24 mouse cellular contexts compared by ENCODE assay signal in genomic region chr2:118562015-118562414, GRCm38 (mm10). TPM values are rescaled to one million over a fixed set of nuclear protein-coding genes. Genes with fewer than 3 reads are reported as not detected.
DNase-seq lines count a peak whose midpoint lies in the region; ATAC-seq and TF ChIP-seq lines count a peak whose summit lies in the region.
"Had no signal": no experiment of that assay in that cellular context is flagged by ENCODE, and none has a peak within 500 bp of the region (broad histone marks: within the 10 kb centered on the region; RNA-seq: fewer than 3 reads in every experiment).

No protein-coding gene starts in this region.

- no peak overlapping the region for H3K4me3 ChIP-seq in spleen, adult 2 months (ENCODE audit: extremely low read depth, insufficient read depth, insufficient read length)
- H3K4me3 ChIP-seq in bone marrow, adult 2 months (replicated peaks; ENCODE audit: control insufficient read depth, low read depth, low read length), result no peak overlapping the region
- H3K4me3 ChIP-seq: embryonic facial prominence, embryonic 13.5 days; left cerebral cortex, adult 2 months; lung, embryonic 15.5 days; neural tube, embryonic 15.5 days had no signal

- peaks cover 12% of the 10 kb centered on the region for H3K4me1 ChIP-seq in spleen, adult 2 months (ENCODE audit: control insufficient read depth, insufficient read depth, insufficient read length)
- H3K4me1 ChIP-seq in bone marrow, adult 2 months (ENCODE audit: control insufficient read depth, insufficient read depth, low read length), result peaks cover 3% of the 10 kb centered on the region
- H3K4me1 ChIP-seq: embryonic facial prominence, embryonic 13.5 days; lung, embryonic 15.5 days; neural tube, embryonic 15.5 days had no signal

- DNase-seq in spleen, adult 2 months (ENCODE audit: low read depth in 1 of 2, low spot score in 2 of 2), result peak in 1 of 2 experiments; percentile 46
- DNase-seq in spleen, adult 12 weeks (ENCODE audit: low spot score), result no peak
- DNase-seq in kidney, adult 8-10 months, result no peak
- DNase-seq: adrenal gland, postnatal 25 days; cerebellum, adult 2 months; cerebellum, postnatal 36 days; embryo, embryonic 11 days; heart, postnatal 4 days; kidney, adult 18-20 months; lung, postnatal 4 days had no signal

- peak overlapping the region; percentile 72 for H3K27ac ChIP-seq in spleen, adult 2 months (ENCODE audit: insufficient read depth, low read length)
- peak overlapping the region; percentile 82 for H3K27ac ChIP-seq in bone marrow, adult 2 months (ENCODE audit: control insufficient read depth, insufficient read depth, low read depth, low read length, poor library complexity)
- H3K27ac ChIP-seq: embryonic facial prominence, embryonic 13.5 days; hindbrain, embryonic 14.5 days; kidney, postnatal 0 days; left cerebral cortex, adult 2 months; liver, embryonic 14.5 days; lung, embryonic 15.5 days; neural tube, embryonic 15.5 days; stomach, postnatal 0 days had no signal

- WGBS in spleen, adult 2 months, result 66% methylated on average over 4 of the region's 4 CpGs
- 65% methylated on average over 4 of the region's 4 CpGs for WGBS in bone marrow, adult 2 months

- H3K36me3 ChIP-seq in spleen, adult 2 months (ENCODE audit: control insufficient read depth, insufficient read depth, low read length), result no peaks in the 10 kb centered on the region; the same call in 1 of the 2 replicates
- H3K36me3 ChIP-seq: lung, embryonic 15.5 days; neural tube, embryonic 15.5 days had no signal

- TF ChIP-seq CTCF in spleen, adult 2 months (IDR thresholded peaks at IDR 0.05; ENCODE audit: extremely low read depth, insufficient read depth, insufficient read length, insufficient replicate concordance), result no peak
- no peak for TF ChIP-seq CTCF in bone marrow, adult 2 months (IDR thresholded peaks at IDR 0.05; ENCODE audit: control insufficient read depth, insufficient read depth, low read length)

- ATAC-seq in megakaryocyte, adult 5-6 weeks (ENCODE audit: poor library complexity, severe bottlenecking), result peak; percentile 35
- no peak for ATAC-seq in cerebellum, adult (ENCODE audit: insufficient number of reproducible peaks, low FRiP score, low TSS enrichment)
- no peak for ATAC-seq in erythroblast, adult 5-6 weeks (replicated peaks; ENCODE audit: low FRiP score, poor library complexity, severe bottlenecking)
- ATAC-seq: forebrain, embryonic 14.5 days; inflammation-experienced regulatory T-cells, adult 6 months had no signal

- no peaks in the 10 kb centered on the region for H3K27me3 ChIP-seq in spleen, adult 2 months (ENCODE audit: control insufficient read depth, insufficient read depth, low read length)
- H3K27me3 ChIP-seq: embryonic facial prominence, embryonic 13.5 days; lung, embryonic 15.5 days; neural tube, embryonic 15.5 days had no signal

- TF ChIP-seq POLR2A in spleen, adult 2 months (IDR thresholded peaks at IDR 0.05; ENCODE audit: low read depth, low read length), result no peak
- no peak for TF ChIP-seq POLR2A in bone marrow, adult 2 months (IDR thresholded peaks at IDR 0.05; ENCODE audit: borderline replicate concordance, control insufficient read depth, low read depth, low read length)

RNA-seq across cellular contexts. Expression of gene Bmf, which starts 12.5 kb away (rescaled TPM):
- polyA plus RNA-seq in spleen, adult 2 months (2012; rRNA removed), result 24.8 and 32.4 TPM in 2 replicates
- 7.3 and 8.8 TPM in 2 replicates for polyA plus RNA-seq in bone marrow, adult 2 months (2011; ENCODE audit: insufficient read depth, insufficient read length, low replicate concordance, missing spikeins)
- total RNA-seq in megakaryocyte, adult 5-6 weeks (2015), result 8.8 and 12.4 TPM in 2 replicates
- 9.7 and 11.5 TPM in 2 replicates for total RNA-seq in megakaryocyte, adult 5-6 weeks (2017)
- 2.1 and 12.7 TPM in 2 replicates for total RNA-seq in erythroblast, adult 5-6 weeks (2015; ENCODE audit: low replicate concordance)
- 1.4 and 3.2 TPM in 2 replicates for total RNA-seq in erythroblast, adult 5-6 weeks (2017; ENCODE audit: low replicate concordance)

RNA-seq across cellular contexts. Expression of gene Bub1b, which starts 36.0 kb away (rescaled TPM):
- polyA plus RNA-seq in spleen, adult 2 months (2012; rRNA removed), result 5.0 and 5.7 TPM in 2 replicates
- 35.3 and 44.1 TPM in 2 replicates for polyA plus RNA-seq in bone marrow, adult 2 months (2011; ENCODE audit: insufficient read depth, insufficient read length, low replicate concordance, missing spikeins)
- 48.8 and 63.4 TPM in 2 replicates for total RNA-seq in megakaryocyte, adult 5-6 weeks (2015)
- total RNA-seq in megakaryocyte, adult 5-6 weeks (2017), result 139 TPM in 2 replicates
- 21.7 and 41.2 TPM in 2 replicates for total RNA-seq in erythroblast, adult 5-6 weeks (2015; ENCODE audit: low replicate concordance)
- 36.4 and 48.5 TPM in 2 replicates for total RNA-seq in erythroblast, adult 5-6 weeks (2017; ENCODE audit: low replicate concordance)
